Mouse (Mus musculus): ENCODE data around the gene Mylip. TPM values are rescaled to one million over a fixed set of nuclear protein-coding genes. Genes with fewer than 3 reads are reported as not detected.

Mylip gene
- polyA plus RNA-seq, 1 experiment from 2014 or later = 12.9 TPM

Other genes with a start within 250 kb of the Mylip start
- gene Gmpr, start 117.7 kb downstream of the Mylip start, polyA plus RNA-seq (2015; fragmentation: Nextera tagmentation; extraction: Ambion mirVana) = 39.8 and 50.5 TPM in 2 replicates

Data from stomach, embryonic 16.5 days (tissue).